Mouse (Mus musculus) lung, postnatal 36 days (tissue): ENCODE measurements around the gene Wdr81.

ENCODE experiments used
- DNase-seq: peaks from one replicate; pipeline ENCODE4 v3.0.0; 2022; ENCODE audit warnings: mixed read lengths

Gene Wdr81

DNA sequence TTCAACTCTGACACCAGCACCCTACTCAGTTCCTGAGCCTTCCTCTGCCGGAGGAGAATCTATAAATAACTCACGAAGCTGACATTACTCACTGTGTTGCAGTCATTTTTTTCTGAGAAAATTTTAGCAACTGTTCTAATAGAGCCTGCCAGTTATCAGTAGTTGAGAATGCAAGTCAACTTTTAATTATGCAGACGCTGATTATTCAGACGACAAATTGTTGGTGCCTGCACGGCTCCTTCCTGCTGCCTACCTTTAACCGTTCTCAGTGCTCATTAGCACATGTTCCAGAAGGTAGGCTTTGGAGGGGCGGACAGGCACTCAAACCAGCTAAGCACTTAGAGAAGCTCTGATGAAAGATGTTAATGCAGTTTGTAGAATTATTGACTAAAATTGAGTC lies 57.1 kb downstream of the Wdr81 start:
- no peak for DNase-seq

DNA sequence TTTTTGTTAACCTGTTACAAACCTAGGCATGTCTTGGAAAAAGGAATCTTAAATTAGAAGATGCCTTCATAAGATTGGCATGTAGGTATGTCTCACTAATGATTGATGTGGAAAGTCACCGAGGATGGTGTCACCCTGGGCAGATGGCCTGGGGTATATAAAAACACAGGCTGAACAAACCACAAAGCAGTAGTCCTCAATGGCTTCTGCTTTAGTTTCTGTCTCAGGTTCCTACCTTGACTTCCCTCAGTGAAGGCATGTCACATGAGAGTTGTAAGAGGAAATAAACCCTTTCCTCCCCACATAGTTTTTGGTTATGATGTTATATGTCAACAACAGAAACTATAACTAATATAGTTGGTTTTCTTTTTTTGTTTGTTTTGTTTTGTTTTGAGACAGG lies 58.9 kb downstream of the Wdr81 start:
- no peak for DNase-seq
